Mouse (Mus musculus): ENCODE measurements around the gene Cul4a. TPM values are rescaled to one million over a fixed set of nuclear protein-coding genes. Genes with fewer than 3 reads are reported as not detected.

Gene Cul4a
- total and polyA plus RNA-seq, 2 experiments, result 42.4 to 95.0 TPM

- H3K4me3 ChIP-seq (ENCODE audit: insufficient read depth, low read depth, low read length), result no peak overlapping the region
- H3K4me1 ChIP-seq (ENCODE audit: control insufficient read depth, insufficient read depth, low read length), result no peaks in the 10 kb centered on the region
- DNase-seq (ENCODE audit: extremely low read depth, low read depth, low spot score), result no peak
- H3K27me3 ChIP-seq (ENCODE audit: control insufficient read depth, insufficient read depth, low read length), result no peaks in the 10 kb centered on the region
- no peak overlapping the region for H3K27ac ChIP-seq (replicated peaks; ENCODE audit: insufficient read depth, low read depth, low read length)
- TF ChIP-seq CTCF (IDR thresholded peaks at IDR 0.05; ENCODE audit: low read depth, low read length) (no peak), POLR2A (IDR thresholded peaks at IDR 0.05; ENCODE audit: extremely low read depth, insufficient read depth, low read length) (no peak)
- no peak overlapping the region for H3K9ac ChIP-seq (ENCODE audit: low read depth, low read length)
- peaks cover 42% of the 10 kb centered on the region for H3K36me3 ChIP-seq (ENCODE audit: control insufficient read depth, insufficient read depth, low read length)
- 92% methylated on average over 2 of the region's 2 CpGs for WGBS
- no peaks in the 10 kb centered on the region for H3K79me2 ChIP-seq (ENCODE audit: control insufficient read depth, insufficient read depth, low read length)
Observed at GRCm38 (mm10) chr8:13148476-13148875, 43.1 kb downstream of the Cul4a start.

GRCm38 (mm10) chr8:13149287-13149686 lies 43.9 kb downstream of the Cul4a start:
- Histone ChIP-seq H3K36me3 (ENCODE audit: control insufficient read depth, insufficient read depth, low read length) (peaks cover 36% of the 10 kb centered on the region), H3K27ac (replicated peaks; ENCODE audit: insufficient read depth, low read depth, low read length) (no peak overlapping the region), H3K4me3 (ENCODE audit: insufficient read depth, low read depth, low read length) (no peak overlapping the region), H3K4me1 (ENCODE audit: control insufficient read depth, insufficient read depth, low read length) (no peaks in the 10 kb centered on the region), H3K27me3 (ENCODE audit: control insufficient read depth, insufficient read depth, low read length) (no peaks in the 10 kb centered on the region), H3K79me2 (ENCODE audit: control insufficient read depth, insufficient read depth, low read length) (no peaks in the 10 kb centered on the region), H3K9ac (ENCODE audit: low read depth, low read length) (no peak overlapping the region)
- no peak; the same call in 1 of the 2 replicates for TF ChIP-seq CTCF (IDR thresholded peaks at IDR 0.05; ENCODE audit: low read depth, low read length)
- no peak for TF ChIP-seq POLR2A (IDR thresholded peaks at IDR 0.05; ENCODE audit: extremely low read depth, insufficient read depth, low read length)
- WGBS, result 95% methylated on average over 2 of the region's 2 CpGs
- DNase-seq (ENCODE audit: extremely low read depth, low read depth, low spot score), result no peak

- H3K27ac ChIP-seq (replicated peaks; ENCODE audit: insufficient read depth, low read depth, low read length), result no peak overlapping the region
- H3K9ac ChIP-seq (ENCODE audit: low read depth, low read length), result no peak overlapping the region
- no peaks in the 10 kb centered on the region for H3K79me2 ChIP-seq (ENCODE audit: control insufficient read depth, insufficient read depth, low read length)
- no peak overlapping the region for H3K4me3 ChIP-seq (ENCODE audit: insufficient read depth, low read depth, low read length)
- WGBS, result 92% methylated on average over 5 of the region's 5 CpGs
- TF ChIP-seq POLR2A (IDR thresholded peaks at IDR 0.05; ENCODE audit: extremely low read depth, insufficient read depth, low read length) (no peak), CTCF (IDR thresholded peaks at IDR 0.05; ENCODE audit: low read depth, low read length) (no peak)
- H3K27me3 ChIP-seq (ENCODE audit: control insufficient read depth, insufficient read depth, low read length), result no peaks in the 10 kb centered on the region
- H3K36me3 ChIP-seq (ENCODE audit: control insufficient read depth, insufficient read depth, low read length), result peaks cover 32% of the 10 kb centered on the region
- no peak for DNase-seq (ENCODE audit: extremely low read depth, low read depth, low spot score)
- H3K4me1 ChIP-seq (ENCODE audit: control insufficient read depth, insufficient read depth, low read length), result no peaks in the 10 kb centered on the region
Observed at GRCm38 (mm10) chr8:13149866-13150265, 44.4 kb downstream of the Cul4a start.

- H3K4me1 ChIP-seq (ENCODE audit: control insufficient read depth, insufficient read depth, low read length), result no peaks in the 10 kb centered on the region
- no peak for TF ChIP-seq POLR2A (IDR thresholded peaks at IDR 0.05; ENCODE audit: extremely low read depth, insufficient read depth, low read length)
- TF ChIP-seq CTCF (IDR thresholded peaks at IDR 0.05; ENCODE audit: low read depth, low read length), result no peak
- H3K27ac ChIP-seq (replicated peaks; ENCODE audit: insufficient read depth, low read depth, low read length), result no peak overlapping the region
- WGBS, result 84% methylated on average over 2 of the region's 2 CpGs
- H3K79me2 ChIP-seq (ENCODE audit: control insufficient read depth, insufficient read depth, low read length), result no peaks in the 10 kb centered on the region
- H3K27me3 ChIP-seq (ENCODE audit: control insufficient read depth, insufficient read depth, low read length), result no peaks in the 10 kb centered on the region
- no peak for DNase-seq (ENCODE audit: extremely low read depth, low read depth, low spot score)
- H3K36me3 ChIP-seq (ENCODE audit: control insufficient read depth, insufficient read depth, low read length), result peaks cover 25% of the 10 kb centered on the region
- H3K4me3 ChIP-seq (ENCODE audit: insufficient read depth, low read depth, low read length), result no peak overlapping the region
- H3K9ac ChIP-seq (ENCODE audit: low read depth, low read length), result no peak overlapping the region
Observed at GRCm38 (mm10) chr8:13150929-13151328, 45.5 kb downstream of the Cul4a start.

- 83% methylated on average over 9 of the region's 9 CpGs for WGBS
Observed at GRCm38 (mm10) chr8:13154099-13154498, 48.7 kb downstream of the Cul4a start.

DNA sequence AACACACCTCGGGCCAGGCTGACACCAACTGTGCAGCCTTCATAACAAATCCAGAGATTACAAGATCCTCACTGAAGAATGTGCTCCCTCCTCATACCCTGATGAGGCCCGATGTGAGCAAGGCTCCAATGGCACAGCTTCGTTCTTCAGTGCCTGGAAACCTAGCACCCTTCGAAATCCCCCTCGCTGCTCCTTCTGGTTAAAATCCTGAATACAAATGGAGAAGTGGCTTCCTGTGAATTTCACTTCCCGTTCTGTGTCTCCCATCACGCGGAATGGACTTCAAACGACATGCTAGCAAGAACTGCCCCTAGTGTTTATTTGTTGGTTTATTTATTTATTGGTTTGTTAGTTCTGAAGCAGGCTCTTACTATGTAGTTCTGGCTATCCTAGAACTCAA lies 49.9 kb downstream of the Cul4a start:
- no peak for DNase-seq (ENCODE audit: extremely low read depth, low read depth, low spot score)
- no peak overlapping the region for H3K4me3 ChIP-seq (ENCODE audit: insufficient read depth, low read depth, low read length)
- H3K4me1 ChIP-seq (ENCODE audit: control insufficient read depth, insufficient read depth, low read length), result peaks cover 3% of the 10 kb centered on the region; the same call in 1 of the 2 replicates
- no peaks in the 10 kb centered on the region for H3K27me3 ChIP-seq (ENCODE audit: control insufficient read depth, insufficient read depth, low read length)
- H3K36me3 ChIP-seq (ENCODE audit: control insufficient read depth, insufficient read depth, low read length), result no peaks in the 10 kb centered on the region
- 60% methylated on average over 9 of the region's 9 CpGs for WGBS
- H3K79me2 ChIP-seq (ENCODE audit: control insufficient read depth, insufficient read depth, low read length), result peaks cover 9% of the 10 kb centered on the region; the same call in 1 of the 2 replicates
- H3K27ac ChIP-seq (replicated peaks; ENCODE audit: insufficient read depth, low read depth, low read length), result no peak overlapping the region
- no peak for TF ChIP-seq POLR2A (IDR thresholded peaks at IDR 0.05; ENCODE audit: extremely low read depth, insufficient read depth, low read length)
- TF ChIP-seq CTCF (IDR thresholded peaks at IDR 0.05; ENCODE audit: low read depth, low read length), result no peak
- no peak overlapping the region for H3K9ac ChIP-seq (ENCODE audit: low read depth, low read length)

More at GRCm38 (mm10) chr8:13154099-13154498, 48.7 kb downstream of the Cul4a start:
- no peak overlapping the region for H3K27ac ChIP-seq (replicated peaks; ENCODE audit: insufficient read depth, low read depth, low read length)
- TF ChIP-seq CTCF (IDR thresholded peaks at IDR 0.05; ENCODE audit: low read depth, low read length), result no peak
- no peak for TF ChIP-seq POLR2A (IDR thresholded peaks at IDR 0.05; ENCODE audit: extremely low read depth, insufficient read depth, low read length)
- no peak for DNase-seq (ENCODE audit: extremely low read depth, low read depth, low spot score)
- H3K27me3 ChIP-seq (ENCODE audit: control insufficient read depth, insufficient read depth, low read length), result no peaks in the 10 kb centered on the region
- no peak overlapping the region for H3K4me3 ChIP-seq (ENCODE audit: insufficient read depth, low read depth, low read length)
- H3K4me1 ChIP-seq (ENCODE audit: control insufficient read depth, insufficient read depth, low read length), result peaks cover 3% of the 10 kb centered on the region; the same call in 1 of the 2 replicates
- H3K36me3 ChIP-seq (ENCODE audit: control insufficient read depth, insufficient read depth, low read length), result peaks cover under 1% of the 10 kb centered on the region
- H3K79me2 ChIP-seq (ENCODE audit: control insufficient read depth, insufficient read depth, low read length), result 0 out of 2 replicates have a peak, but pooled peaks cover under 1% of the 10 kb centered on the region
- H3K9ac ChIP-seq (ENCODE audit: low read depth, low read length), result no peak overlapping the region
